Mouse (Mus musculus): ENCODE results near the gene Use1. TPM values are rescaled to one million over a fixed set of nuclear protein-coding genes. Genes with fewer than 3 reads are reported as not detected.

Use1 gene
- total and polyA plus RNA-seq, 3 experiments, result 107 to 117 TPM; not detected in 1

- TF ChIP-seq NRF1 (IDR thresholded peaks at IDR 0.05; ENCODE audit: insufficient read depth, low read depth, low read length, poor library complexity, severe bottlenecking), result peak; percentile 62
- TF ChIP-seq ZMIZ1 (IDR thresholded peaks at IDR 0.05; ENCODE audit: low read depth, low read length), result peak; percentile 72
- TF ChIP-seq GABPA (IDR thresholded peaks at IDR 0.05; ENCODE audit: low read depth, low read length), result no peak
- no peak for TF ChIP-seq RAD21 (IDR thresholded peaks at IDR 0.05; ENCODE audit: low read depth, low read length)
- no peak; the same call in 1 of the 2 replicates for TF ChIP-seq MYC (IDR thresholded peaks at IDR 0.05; ENCODE audit: low read depth, low read length)
- TF ChIP-seq ZNF384 (IDR thresholded peaks at IDR 0.05; ENCODE audit: low read depth, low read length), result no peak
- TF ChIP-seq NELFE (IDR thresholded peaks at IDR 0.05; ENCODE audit: low read depth, low read length), result peak; percentile 84
- TF ChIP-seq TBP (IDR thresholded peaks at IDR 0.05; ENCODE audit: low read depth, low read length), result 0 out of 2 replicates have a peak, but pooled peaks have one; percentile 23
- no peak for TF ChIP-seq GATA1 (IDR thresholded peaks at IDR 0.05; ENCODE audit: low read depth, low read length)
- no peak for TF ChIP-seq JUND (IDR thresholded peaks at IDR 0.05; ENCODE audit: low read depth, low read length)
- TF ChIP-seq ELF1 (IDR thresholded peaks at IDR 0.05; ENCODE audit: low read depth, low read length), result peak; percentile 98
- TF ChIP-seq TCF12 (IDR thresholded peaks at IDR 0.05; ENCODE audit: low read depth, low read length), result peak; percentile 66
- TF ChIP-seq TAL1 (IDR thresholded peaks at IDR 0.05; ENCODE audit: low read length), result no peak
Measured at GRCm38 (mm10) chr8:71371236-71371848, 4.7 kb downstream of the Use1 start, which contains the start of gene Ocel1 (continued).

DNA sequence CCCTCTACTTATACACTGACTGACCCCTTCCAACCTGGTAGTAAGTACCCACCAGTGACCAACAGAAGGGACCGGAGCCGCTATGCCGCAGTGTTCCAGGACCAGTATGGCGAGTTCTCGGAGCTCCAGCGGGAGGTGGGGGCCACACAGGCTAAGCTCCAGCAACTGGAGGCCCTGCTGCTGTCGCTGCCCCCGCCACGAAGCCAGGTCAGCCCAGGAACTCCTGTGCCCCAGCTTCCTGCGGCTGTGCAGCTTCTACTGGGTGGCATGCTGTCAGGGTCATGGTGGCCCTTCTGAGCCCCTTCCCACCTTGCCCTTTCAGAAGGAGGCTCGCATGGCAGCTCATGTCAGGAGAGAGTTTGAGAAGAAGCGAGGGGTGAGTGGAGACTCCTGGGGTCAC lies 5.8 kb downstream of the Use1 start:
- no peak overlapping the region for H3K9ac ChIP-seq (ENCODE audit: control insufficient read depth, low read depth, low read length, poor library complexity, severe bottlenecking)
- H3K4me1 ChIP-seq (ENCODE audit: control insufficient read depth in 1 of 2, insufficient read depth in 2 of 2, low read length in 2 of 2), result peaks cover 0 to 11% of the 10 kb centered on the region in 2 experiments; a peak in 2 of 4 replicates
- H3K27me3 ChIP-seq (ENCODE audit: control insufficient read depth in 1 of 2, insufficient read depth in 2 of 2, low read length in 2 of 2), result no peaks in the 10 kb centered on the region
- H3K9me3 ChIP-seq (replicated peaks; ENCODE audit: insufficient read depth, low read length), result no peaks in the 10 kb centered on the region
- no peak overlapping the region for H3K27ac ChIP-seq (ENCODE audit: control insufficient read depth, low read depth, low read length)
- DNase-seq (ENCODE audit: low read depth, low spot score), result no peak
- no peak for TF ChIP-seq NRF1 (IDR thresholded peaks at IDR 0.05; ENCODE audit: insufficient read depth, low read depth, low read length, poor library complexity, severe bottlenecking)
- no peak for TF ChIP-seq CTCF (IDR thresholded peaks at IDR 0.05 in 2 of 3, conservative IDR thresholded peaks at IDR 0.05 in 1 of 3; ENCODE audit: control insufficient read depth in 1 of 3, insufficient read depth in 1 of 3, low read depth in 2 of 3, low read length in 3 of 3, poor library complexity in 1 of 3, severe bottlenecking in 1 of 3)
- TF ChIP-seq RCOR1 (IDR thresholded peaks at IDR 0.05; ENCODE audit: low read depth, low read length), result no peak
- no peak for TF ChIP-seq UBTF (IDR thresholded peaks at IDR 0.05; ENCODE audit: borderline replicate concordance, insufficient read depth, low read depth, low read length)
- TF ChIP-seq BHLHE40 (IDR thresholded peaks at IDR 0.05; ENCODE audit: borderline replicate concordance, low read depth, low read length), result no peak
- no peak for TF ChIP-seq ETS1 (IDR thresholded peaks at IDR 0.05; ENCODE audit: low read depth, low read length)
- no peak for TF ChIP-seq TCF12 (IDR thresholded peaks at IDR 0.05; ENCODE audit: low read depth, low read length)
- TF ChIP-seq RAD21 (IDR thresholded peaks at IDR 0.05; ENCODE audit: low read depth, low read length), result no peak
- no peak for TF ChIP-seq USF1 (IDR thresholded peaks at IDR 0.05; ENCODE audit: low read depth, low read length)
- TF ChIP-seq JUND (IDR thresholded peaks at IDR 0.05; ENCODE audit: low read depth, low read length), result no peak
- H3K4me3 ChIP-seq (ENCODE audit: control insufficient read depth in 1 of 2, insufficient read depth in 1 of 2, low read depth in 2 of 2, low read length in 2 of 2), result no peak overlapping the region
- H3K79me2 ChIP-seq (ENCODE audit: control insufficient read depth, insufficient read depth, low read length, poor library complexity), result peaks cover 4% of the 10 kb centered on the region; the same call in 1 of the 2 replicates
- H3K36me3 ChIP-seq (ENCODE audit: control insufficient read depth in 1 of 2, insufficient read depth in 2 of 2, low read length in 2 of 2), result peaks cover 0 to 9% of the 10 kb centered on the region in 2 experiments; a peak in 1 of 4 replicates

All from MEL (cell line).